Comparison of ENCODE assay signal across 8 mouse cellular contexts in genomic region chr13:30985598-30986466, GRCm38 (mm10). TPM values are rescaled to one million over a fixed set of nuclear protein-coding genes. Genes with fewer than 3 reads are reported as not detected.
DNase-seq lines count a peak whose midpoint lies in the region; ATAC-seq and TF ChIP-seq lines count a peak whose summit lies in the region.

No protein-coding gene starts in this region.

- no peaks in the 10 kb centered on the region for H3K36me3 ChIP-seq in forebrain, embryonic 12.5 days (replicated peaks)
- H3K36me3 ChIP-seq in lung, embryonic 15.5 days = no peaks in the 10 kb centered on the region

- TF ChIP-seq CTCF in olfactory bulb, adult 2 months (IDR thresholded peaks at IDR 0.05; ENCODE audit: insufficient read depth, low read depth, low read length) = no peak

- peak overlapping the region; percentile 54 for H3K4me2 ChIP-seq in forebrain, embryonic 12.5 days
- peak overlapping the region; percentile 63 for H3K4me2 ChIP-seq in lung, embryonic 15.5 days

- peak overlapping the region; percentile 75 for H3K4me3 ChIP-seq in brown adipose tissue, adult 24 weeks (ENCODE audit: insufficient read depth, low read depth, low read length)
- peak overlapping the region; percentile 30 for H3K4me3 ChIP-seq in forebrain, embryonic 12.5 days (replicated peaks)
- H3K4me3 ChIP-seq in lung, embryonic 15.5 days = peak overlapping the region; percentile 35
- H3K4me3 ChIP-seq in olfactory bulb, adult 2 months (ENCODE audit: insufficient read depth, low read depth, low read length) = peak overlapping the region; percentile 24

- TF ChIP-seq POLR2A in olfactory bulb, adult 2 months (IDR thresholded peaks at IDR 0.05; ENCODE audit: insufficient read depth, low read depth, low read length) = no peak

- peak overlapping the region; percentile 85 for H3K27ac ChIP-seq in brown adipose tissue, adult 24 weeks (replicated peaks; ENCODE audit: low read depth, low read length)
- H3K27ac ChIP-seq in forebrain, embryonic 12.5 days = no peak overlapping the region
- H3K27ac ChIP-seq in lung, embryonic 15.5 days = peak overlapping the region; percentile 89
- peak overlapping the region; percentile 49 for H3K27ac ChIP-seq in olfactory bulb, adult 2 months (ENCODE audit: insufficient read depth, low read depth, low read length)

- 22% methylated on average over 27 of the region's 27 CpGs for WGBS in forebrain, embryonic 12.5 days
- WGBS in lung, embryonic 15.5 days = 12% methylated on average over 27 of the region's 27 CpGs
- 28% methylated on average over 27 of the region's 27 CpGs for WGBS in olfactory bulb, adult 2 months

- H3K9ac ChIP-seq in forebrain, embryonic 12.5 days = no peak overlapping the region; the same call in 1 of the 2 replicates
- peak overlapping the region; percentile 35 for H3K9ac ChIP-seq in lung, embryonic 15.5 days

- intact Hi-C loops in heart, postnatal 25 days (cut with DNase I) = loop anchor here (5.0 kb wide), 1 partner anchor 631 kb away; no protein-coding TSS in a partner anchor

- ATAC-seq in forebrain, embryonic 12.5 days (ENCODE audit: low FRiP score) = peak; percentile 68; the same call in 1 of the 2 replicates
- peak; percentile 86; the same call in 1 of the 2 replicates for ATAC-seq in lung, embryonic 15.5 days (ENCODE audit: borderline replicate concordance, extremely low read depth, low FRiP score, low TSS enrichment)

- no peaks in the 10 kb centered on the region for H3K9me3 ChIP-seq in forebrain, embryonic 12.5 days
- no peaks in the 10 kb centered on the region for H3K9me3 ChIP-seq in lung, embryonic 15.5 days

- DNase-seq in MN1 (ENCODE audit: low spot score) = peak; percentile 26
- DNase-seq in heart, postnatal 25 days (ENCODE audit: low spot score) = peak; percentile 8
- peak; percentile 40 to 56 for DNase-seq in kidney, postnatal 25 days
- DNase-seq in spleen, postnatal 14 days (ENCODE audit: low spot score in 2 of 2) = no peak

- H3K27me3 ChIP-seq in forebrain, embryonic 12.5 days = peaks cover 25% of the 10 kb centered on the region
- H3K27me3 ChIP-seq in lung, embryonic 15.5 days = no peaks in the 10 kb centered on the region; the same call in none of the 2 replicates

- H3K4me1 ChIP-seq in brown adipose tissue, adult 24 weeks (ENCODE audit: control insufficient read depth, insufficient read depth, insufficient read length, low read length) = no peaks in the 10 kb centered on the region
- peaks cover 13% of the 10 kb centered on the region; the same call in 1 of the 2 replicates for H3K4me1 ChIP-seq in forebrain, embryonic 12.5 days
- peaks cover 25% of the 10 kb centered on the region for H3K4me1 ChIP-seq in lung, embryonic 15.5 days
- peaks cover 7% of the 10 kb centered on the region for H3K4me1 ChIP-seq in olfactory bulb, adult 2 months (ENCODE audit: control insufficient read depth, insufficient read depth, low read length)

RNA-seq across cellular contexts. Expression of gene Gm5447, which starts 11.8 kb away (rescaled TPM):
- polyA plus RNA-seq in brown adipose tissue, adult 24 weeks (2012; ENCODE audit: insufficient read depth, insufficient read length, missing spikeins) = not detected in 2 replicates
- 0.18 TPM in 1 of 2 replicates, not detected in the other for polyA plus RNA-seq in forebrain, embryonic 12.5 days (2016; fragmentation: Nextera tagmentation; extraction: Ambion mirVana)
- not detected for total RNA-seq in heart, postnatal 25 days (2021)
- 0.20 and 0.26 TPM in 2 replicates for polyA plus RNA-seq in lung, embryonic 15.5 days (2015; fragmentation: Nextera tagmentation; extraction: Ambion mirVana)
- not detected in 2 replicates for polyA plus RNA-seq in olfactory bulb, adult 2 months (2012; ENCODE audit: insufficient read depth, insufficient read length, low replicate concordance, missing spikeins)

RNA-seq across cellular contexts. Expression of gene Exoc2, which starts 11.9 kb away (rescaled TPM):
- polyA plus RNA-seq in brown adipose tissue, adult 24 weeks (2012; ENCODE audit: insufficient read depth, insufficient read length, missing spikeins) = 9.1 and 9.2 TPM in 2 replicates
- polyA plus RNA-seq in forebrain, embryonic 12.5 days (2016; fragmentation: Nextera tagmentation; extraction: Ambion mirVana) = 42.7 and 46.5 TPM in 2 replicates
- total RNA-seq in heart, postnatal 25 days (2021) = 10 to 100 TPM; 15.6 to 16.1 TPM
- 36.8 and 39.3 TPM in 2 replicates for polyA plus RNA-seq in lung, embryonic 15.5 days (2015; fragmentation: Nextera tagmentation; extraction: Ambion mirVana)
- polyA plus RNA-seq in olfactory bulb, adult 2 months (2012; ENCODE audit: insufficient read depth, insufficient read length, low replicate concordance, missing spikeins) = not detected in 2 replicates

RNA-seq across cellular contexts. Expression of gene Hus1b, which starts 38.3 kb away (rescaled TPM):
- polyA plus RNA-seq in brown adipose tissue, adult 24 weeks (2012; ENCODE audit: insufficient read depth, insufficient read length, missing spikeins) = not detected in 2 replicates
- 0.17 TPM in 1 of 2 replicates, not detected in the other for polyA plus RNA-seq in forebrain, embryonic 12.5 days (2016; fragmentation: Nextera tagmentation; extraction: Ambion mirVana)
- not detected for total RNA-seq in heart, postnatal 25 days (2021)
- polyA plus RNA-seq in lung, embryonic 15.5 days (2015; fragmentation: Nextera tagmentation; extraction: Ambion mirVana) = not detected in 2 replicates
- not detected in 2 replicates for polyA plus RNA-seq in olfactory bulb, adult 2 months (2012; ENCODE audit: insufficient read depth, insufficient read length, low replicate concordance, missing spikeins)

Comparison
In these comparisons a context has a peak if more than half of its experiments do, and no peak if none do; other contexts are left out.
1. DNase-seq: peak in MN1 (single experiment), heart, postnatal 25 days (single experiment) and kidney, postnatal 25 days (2 of 2); none in spleen, postnatal 14 days (0 of 2).
2. H3K4me3 ChIP-seq: peak in every context shown above with its lines; median percentile 75 in brown adipose tissue, adult 24 weeks; 35 in lung, embryonic 15.5 days; 30 in forebrain, embryonic 12.5 days; 24 in olfactory bulb, adult 2 months.